Comparison of ENCODE assay signal across 10 mouse cellular contexts in genomic region chr9:21034481-21035085, GRCm38 (mm10). TPM values are rescaled to one million over a fixed set of nuclear protein-coding genes. Genes with fewer than 3 reads are reported as not detected.
A peak's percentile ranks its signal among the peaks of the same experiment; 100 is the strongest.
DNase-seq lines count a peak whose midpoint lies in the region; ATAC-seq lines count a peak whose summit lies in the region.
"Had no signal": no experiment of that assay in that cellular context is flagged by ENCODE, and none has a peak within 500 bp of the region (broad histone marks: within the 10 kb centered on the region; RNA-seq: fewer than 3 reads in every experiment).

No protein-coding gene starts in this region.

- 2% methylated on average over 17 of the region's 17 CpGs for WGBS in hindbrain, embryonic 10.5 days
- 4% methylated on average over 17 of the region's 17 CpGs for WGBS in hindbrain, embryonic 12.5 days
- 1% methylated on average over 17 of the region's 17 CpGs for WGBS in embryonic facial prominence, embryonic 10.5 days
- 4% methylated on average over 17 of the region's 17 CpGs for WGBS in limb, embryonic 15.5 days

- H3K4me3 ChIP-seq in hindbrain, embryonic 10.5 days: peak overlapping the region; percentile 28; the same call in 1 of the 2 replicates
- no peak overlapping the region for H3K4me3 ChIP-seq in hindbrain, embryonic 12.5 days
- H3K4me3 ChIP-seq in embryonic facial prominence, embryonic 10.5 days: peak overlapping the region; percentile 8; the same call in 1 of the 2 replicates
- H3K4me3 ChIP-seq in limb, embryonic 15.5 days: no peak overlapping the region; the same call in 1 of the 2 replicates

- peaks cover 3% of the 10 kb centered on the region; the same call in 1 of the 2 replicates for H3K9me3 ChIP-seq in hindbrain, embryonic 10.5 days
- no peaks in the 10 kb centered on the region for H3K9me3 ChIP-seq in hindbrain, embryonic 12.5 days (replicated peaks)
- H3K9me3 ChIP-seq in embryonic facial prominence, embryonic 10.5 days: peaks cover 3% of the 10 kb centered on the region; the same call in 1 of the 2 replicates
- H3K9me3 ChIP-seq in limb, embryonic 15.5 days: no peaks in the 10 kb centered on the region

- no peak overlapping the region for H3K4me2 ChIP-seq in hindbrain, embryonic 12.5 days (replicated peaks)
- H3K4me2 ChIP-seq in limb, embryonic 15.5 days: peak overlapping the region; percentile 4; the same call in 1 of the 2 replicates

- no peak for ATAC-seq in hindbrain, embryonic 12.5 days (ENCODE audit: low FRiP score)
- ATAC-seq in limb, embryonic 15.5 days (ENCODE audit: insufficient number of reproducible peaks, low FRiP score, low TSS enrichment, low read depth): no peak

- H3K9ac ChIP-seq in hindbrain, embryonic 12.5 days: no peak overlapping the region
- no peak overlapping the region for H3K9ac ChIP-seq in limb, embryonic 15.5 days
- H3K9ac ChIP-seq: liver, embryonic 14.5 days had no signal

- no peak overlapping the region for H3K27ac ChIP-seq in hindbrain, embryonic 10.5 days
- no peak overlapping the region for H3K27ac ChIP-seq in hindbrain, embryonic 12.5 days
- no peak overlapping the region for H3K27ac ChIP-seq in embryonic facial prominence, embryonic 10.5 days (replicated peaks)
- no peak overlapping the region for H3K27ac ChIP-seq in limb, embryonic 15.5 days
- H3K27ac ChIP-seq: liver, embryonic 14.5 days had no signal

- no peaks in the 10 kb centered on the region for H3K36me3 ChIP-seq in hindbrain, embryonic 10.5 days
- H3K36me3 ChIP-seq in hindbrain, embryonic 12.5 days: no peaks in the 10 kb centered on the region
- H3K36me3 ChIP-seq in embryonic facial prominence, embryonic 10.5 days (replicated peaks): no peaks in the 10 kb centered on the region
- H3K36me3 ChIP-seq in limb, embryonic 15.5 days: no peaks in the 10 kb centered on the region

- peaks cover 100% of the 10 kb centered on the region for H3K27me3 ChIP-seq in hindbrain, embryonic 10.5 days (ENCODE audit: insufficient read depth, poor library complexity, severe bottlenecking)
- peaks cover 99% of the 10 kb centered on the region for H3K27me3 ChIP-seq in hindbrain, embryonic 12.5 days
- H3K27me3 ChIP-seq in embryonic facial prominence, embryonic 10.5 days (replicated peaks; ENCODE audit: low read depth, poor library complexity, severe bottlenecking): peaks cover 100% of the 10 kb centered on the region
- H3K27me3 ChIP-seq in limb, embryonic 15.5 days: peaks cover 93% of the 10 kb centered on the region

- peaks cover 83% of the 10 kb centered on the region for H3K4me1 ChIP-seq in hindbrain, embryonic 10.5 days (replicated peaks)
- peaks cover 46% of the 10 kb centered on the region for H3K4me1 ChIP-seq in hindbrain, embryonic 12.5 days
- H3K4me1 ChIP-seq in embryonic facial prominence, embryonic 10.5 days: peaks cover 80% of the 10 kb centered on the region
- peaks cover 68% of the 10 kb centered on the region for H3K4me1 ChIP-seq in limb, embryonic 15.5 days

- peak; percentile 34 for DNase-seq in hindbrain, embryonic 10.5 days (ENCODE audit: low spot score)
- peak; percentile 45 to 50 for DNase-seq in B cell, adult 2 months
- peak; percentile 62 for DNase-seq in embryonic facial prominence, embryonic 10.5 days (ENCODE audit: low spot score)
- no peak for DNase-seq in spleen, postnatal 14 days (ENCODE audit: low spot score in 2 of 2)
- no peak for DNase-seq in left cerebral cortex, adult 18-20 months (ENCODE audit: low spot score in 2 of 2)
- no peak for DNase-seq in right cerebral cortex, postnatal 25 days
- DNase-seq: heart, postnatal 36 days had no signal

RNA-seq across cellular contexts. Expression of gene Icam5, which starts 2.7 kb away (rescaled TPM):
- polyA plus RNA-seq in hindbrain, embryonic 10.5 days (2016; fragmentation: Nextera tagmentation; extraction: Ambion mirVana): 0.07 TPM in 1 of 2 replicates, not detected in the other
- polyA plus RNA-seq in hindbrain, embryonic 12.5 days (2016; fragmentation: Nextera tagmentation; extraction: Ambion mirVana): 0.13 and 0.23 TPM in 2 replicates
- not detected in 2 replicates for polyA plus RNA-seq in embryonic facial prominence, embryonic 10.5 days (2016; fragmentation: Nextera tagmentation; extraction: Ambion mirVana)
- polyA plus RNA-seq in limb, embryonic 15.5 days (2015; fragmentation: Nextera tagmentation; extraction: Ambion mirVana): 0.05 and 0.21 TPM in 2 replicates
- 100 to 1,000 TPM; 203 to 239 TPM for total RNA-seq in left cerebral cortex, adult 18-20 months (2021)
- total RNA-seq: heart, postnatal 36 days had no signal

RNA-seq across cellular contexts. Expression of gene Icam4, which starts 5.4 kb away (rescaled TPM):
- polyA plus RNA-seq in hindbrain, embryonic 10.5 days (2016; fragmentation: Nextera tagmentation; extraction: Ambion mirVana): 5.9 and 6.0 TPM in 2 replicates
- polyA plus RNA-seq in hindbrain, embryonic 12.5 days (2016; fragmentation: Nextera tagmentation; extraction: Ambion mirVana): 1.7 and 2.1 TPM in 2 replicates
- polyA plus RNA-seq in embryonic facial prominence, embryonic 10.5 days (2016; fragmentation: Nextera tagmentation; extraction: Ambion mirVana): 3.8 and 5.1 TPM in 2 replicates
- polyA plus RNA-seq in limb, embryonic 15.5 days (2015; fragmentation: Nextera tagmentation; extraction: Ambion mirVana): 0.96 and 3.0 TPM in 2 replicates
- 1 to 10 TPM in 1 of 2 experiments, under 1 TPM in 1; 0.98 to 1.7 TPM for total RNA-seq in left cerebral cortex, adult 18-20 months (2021)

RNA-seq across cellular contexts. Expression of gene Icam1, which starts 18.8 kb away (rescaled TPM):
- polyA plus RNA-seq in hindbrain, embryonic 10.5 days (2016; fragmentation: Nextera tagmentation; extraction: Ambion mirVana): 5.1 and 5.8 TPM in 2 replicates
- polyA plus RNA-seq in hindbrain, embryonic 12.5 days (2016; fragmentation: Nextera tagmentation; extraction: Ambion mirVana): 5.2 and 5.5 TPM in 2 replicates
- polyA plus RNA-seq in embryonic facial prominence, embryonic 10.5 days (2016; fragmentation: Nextera tagmentation; extraction: Ambion mirVana): 5.9 and 6.0 TPM in 2 replicates
- 23.4 and 24.4 TPM in 2 replicates for polyA plus RNA-seq in limb, embryonic 15.5 days (2015; fragmentation: Nextera tagmentation; extraction: Ambion mirVana)
- 1 to 10 TPM; 2.3 to 2.9 TPM for total RNA-seq in left cerebral cortex, adult 18-20 months (2021)

RNA-seq across cellular contexts. Expression of gene Mrpl4, which starts 32.0 kb away (rescaled TPM):
- polyA plus RNA-seq in hindbrain, embryonic 10.5 days (2016; fragmentation: Nextera tagmentation; extraction: Ambion mirVana): 136 and 150 TPM in 2 replicates
- 103 and 106 TPM in 2 replicates for polyA plus RNA-seq in hindbrain, embryonic 12.5 days (2016; fragmentation: Nextera tagmentation; extraction: Ambion mirVana)
- polyA plus RNA-seq in embryonic facial prominence, embryonic 10.5 days (2016; fragmentation: Nextera tagmentation; extraction: Ambion mirVana): 154 and 161 TPM in 2 replicates
- polyA plus RNA-seq in limb, embryonic 15.5 days (2015; fragmentation: Nextera tagmentation; extraction: Ambion mirVana): 112 and 116 TPM in 2 replicates
- 10 to 100 TPM; 57.3 to 62.1 TPM for total RNA-seq in left cerebral cortex, adult 18-20 months (2021)

RNA-seq across cellular contexts. Expression of gene Zglp1, which starts 32.3 kb away (rescaled TPM):
- polyA plus RNA-seq in hindbrain, embryonic 10.5 days (2016; fragmentation: Nextera tagmentation; extraction: Ambion mirVana): 1.0 TPM in 2 replicates
- 2.4 TPM in 1 of 2 replicates, not detected in the other for polyA plus RNA-seq in hindbrain, embryonic 12.5 days (2016; fragmentation: Nextera tagmentation; extraction: Ambion mirVana)
- polyA plus RNA-seq in embryonic facial prominence, embryonic 10.5 days (2016; fragmentation: Nextera tagmentation; extraction: Ambion mirVana): 0.70 and 1.8 TPM in 2 replicates
- polyA plus RNA-seq in limb, embryonic 15.5 days (2015; fragmentation: Nextera tagmentation; extraction: Ambion mirVana): 0.56 TPM in 1 of 2 replicates, not detected in the other
- total RNA-seq in left cerebral cortex, adult 18-20 months (2021): not detected
- total RNA-seq: heart, postnatal 36 days had no signal

Comparison
In these comparisons a context has a peak if more than half of its experiments do, and no peak if none do; other contexts are left out.
1. H3K4me3 ChIP-seq: peak in hindbrain, embryonic 10.5 days (single experiment) and embryonic facial prominence, embryonic 10.5 days (single experiment); none in hindbrain, embryonic 12.5 days (single experiment) and limb, embryonic 15.5 days (single experiment).
2. DNase-seq: peak in hindbrain, embryonic 10.5 days (single experiment), B cell, adult 2 months (2 of 2) and embryonic facial prominence, embryonic 10.5 days (single experiment); none in spleen, postnatal 14 days (0 of 2), left cerebral cortex, adult 18-20 months (0 of 2) and right cerebral cortex, postnatal 25 days (single experiment).